Mouse (Mus musculus) lung, postnatal 0 days (tissue): ENCODE measurements at regions not wholly inside any gene's neighbourhood (a gene's known extent, or its start where the extent isn't known, plus 50 kb on each side); places are given as distances from the start of the nearest gene placed in this dataset.

Experiments
- CTCF ChIP-seq: IDR thresholded peaks from 2 replicates; pipeline ENCODE4 v1.5.1; 2016; ENCODE audit warnings: antibody characterized with exemption, mild to moderate bottlenecking
- EP300 ChIP-seq: IDR thresholded peaks from 2 replicates; pipeline ENCODE4 v1.6.1; 2016; ENCODE audit warnings: antibody characterized with exemption, mild to moderate bottlenecking, control low read depth

DNA sequence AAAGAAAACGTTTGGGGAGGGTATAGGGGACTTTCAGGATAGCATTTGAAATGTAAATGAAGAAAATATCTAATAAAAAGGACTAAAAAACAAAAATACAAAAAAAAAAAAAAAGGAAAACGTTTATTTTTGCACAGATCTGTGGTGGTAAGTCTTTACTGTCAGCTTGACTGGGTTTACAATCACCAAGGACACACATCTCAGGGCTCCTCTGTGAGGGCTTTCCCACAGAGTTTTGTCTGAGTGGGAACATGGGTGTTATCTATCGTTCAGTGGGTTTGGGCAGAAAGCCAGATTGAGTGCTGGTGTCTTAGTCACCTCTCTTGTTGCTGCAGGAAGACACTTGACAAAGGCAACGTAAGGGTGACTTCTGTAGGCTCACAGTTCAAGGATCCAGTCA, 859.0 kb downstream of the Zfp704 start:
- TF ChIP-seq CTCF: no peak
- no peak for TF ChIP-seq EP300
